Mouse (Mus musculus) heart, adult 2 months (tissue): ENCODE results near the gene Mrpl10. TPM values are rescaled to one million over a fixed set of nuclear protein-coding genes. Genes with fewer than 3 reads are reported as not detected.

ENCODE experiments used
- DNase-seq, 2 experiments: peaks; one replicate each; pipeline ENCODE4 v3.0.0; 2021
- H3K27ac ChIP-seq: fragments of 200-600 bp; 2 replicates; pipeline ENCODE4 v1.8.1; 2022
- H3K27me3 ChIP-seq: fragments of 200-500 bp; 2 replicates; pipeline ENCODE4 v1.6.1; 2012; ENCODE audit warnings: mild to moderate bottlenecking, low read length, inconsistent platforms, mixed read lengths; ENCODE audit not compliant: control insufficient read depth, insufficient read depth
- H3K36me3 ChIP-seq: fragments of 200-500 bp; 2 replicates; pipeline ENCODE4 v1.6.1; 2012; ENCODE audit warnings: low read length, inconsistent platforms; ENCODE audit not compliant: control insufficient read depth, insufficient read depth
- H3K4me1 ChIP-seq: fragments of 200-500 bp; 2 replicates; pipeline ENCODE4 v1.6.1; 2011; ENCODE audit warnings: low read length; ENCODE audit not compliant: control insufficient read depth, insufficient read depth
- H3K4me3 ChIP-seq: fragments of 200-600 bp; 2 replicates; pipeline ENCODE4 v1.8.1; 2022
- H3K79me2 ChIP-seq: fragments of 200-500 bp; replicated peaks from 2 replicates; pipeline ENCODE4 v1.6.1; 2012; ENCODE audit warnings: mild to moderate bottlenecking, inconsistent platforms, low read length, moderate library complexity, mixed read lengths; ENCODE audit not compliant: control insufficient read depth, insufficient read depth
- H3K9ac ChIP-seq: fragments of 200-500 bp; 2 replicates; pipeline ENCODE4 v1.6.1; 2012; ENCODE audit warnings: low read depth, mild to moderate bottlenecking, control low read depth, inconsistent platforms, low read length, mixed read lengths
- CTCF ChIP-seq: fragments of 200-600 bp; IDR thresholded peaks from 2 replicates; pipeline ENCODE4 v1.8.1; 2022; ENCODE audit warnings: antibody characterized with exemption, mild to moderate bottlenecking, moderate library complexity
- EP300 ChIP-seq: fragments of 200-500 bp; IDR thresholded peaks from 2 replicates; pipeline ENCODE4 v1.6.1; 2011; ENCODE audit warnings: low read depth, low read length, control low read depth; ENCODE audit not compliant: insufficient read depth
- POLR2A ChIP-seq: fragments of 200-500 bp; IDR thresholded peaks from 2 replicates; pipeline ENCODE4 v1.6.1; 2011; ENCODE audit warnings: mild to moderate bottlenecking, low read depth, low read length, control low read depth; ENCODE audit not compliant: insufficient read depth
- WGBS: fragments of 180-500 bp; shearing (Covaris S2); methylation state at CpG from one replicate; pipeline ENCODE4 v1.1.7; 2018; 5-methylcytosine and 5-hydroxymethylcytosine counted together
- intact Hi-C: fragments of 180-260 bp; cut with DNase I; formaldehyde crosslinking; loops from one replicate; pipeline ENCODE4 v1.15.1; 2025
- polyA plus RNA-seq: library from polyadenylated mRNA; depleted of rRNA; stranded (reverse); fragments of >200 nt; gene quantifications from 2 replicates; pipeline ENCODE4 v1.2.3, GENCODE M21; 2012
- total RNA-seq, 2 experiments: library from RNA; stranded (reverse); gene quantifications; 2 replicates each; pipeline ENCODE4 v1.2.3; 2021

Gene Mrpl10
- total and polyA plus RNA-seq, 3 experiments = 76.4 to 91.4 (median 87.2) TPM

DNA sequence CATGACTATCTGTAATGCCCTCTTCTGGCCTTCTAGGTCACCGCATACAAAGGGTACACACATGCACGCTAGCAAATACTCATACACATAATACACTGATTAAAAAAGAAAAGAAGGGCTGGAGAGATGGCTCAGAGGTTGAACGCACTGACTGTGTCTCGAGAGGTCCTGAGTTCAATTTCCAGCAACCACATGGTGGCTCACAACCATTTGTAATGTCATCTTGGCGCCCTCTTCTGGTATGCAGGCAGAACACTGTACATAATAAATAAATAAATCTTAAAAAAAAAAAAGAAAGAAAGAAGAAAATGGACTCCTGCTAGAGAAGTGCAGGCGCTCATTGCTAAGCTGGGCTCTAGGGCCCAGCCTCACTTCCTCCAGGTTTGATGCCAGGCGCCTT lies 4.5 kb downstream of the Mrpl10 start:
- no peaks in the 10 kb centered on the region for H3K27me3 ChIP-seq
- no peak for DNase-seq
- no peak overlapping the region for H3K9ac ChIP-seq
- peaks cover 3% of the 10 kb centered on the region for H3K4me1 ChIP-seq
- WGBS = 83% methylated on average over 7 of the region's 7 CpGs
- H3K27ac ChIP-seq = no peak overlapping the region
- no peaks in the 10 kb centered on the region for H3K36me3 ChIP-seq
- H3K79me2 ChIP-seq = no peaks in the 10 kb centered on the region
- no peak for TF ChIP-seq POLR2A
- no peak for TF ChIP-seq EP300
- peak; percentile 50 for TF ChIP-seq CTCF
- no peak overlapping the region for H3K4me3 ChIP-seq
- intact Hi-C loops = no loop called here

DNA sequence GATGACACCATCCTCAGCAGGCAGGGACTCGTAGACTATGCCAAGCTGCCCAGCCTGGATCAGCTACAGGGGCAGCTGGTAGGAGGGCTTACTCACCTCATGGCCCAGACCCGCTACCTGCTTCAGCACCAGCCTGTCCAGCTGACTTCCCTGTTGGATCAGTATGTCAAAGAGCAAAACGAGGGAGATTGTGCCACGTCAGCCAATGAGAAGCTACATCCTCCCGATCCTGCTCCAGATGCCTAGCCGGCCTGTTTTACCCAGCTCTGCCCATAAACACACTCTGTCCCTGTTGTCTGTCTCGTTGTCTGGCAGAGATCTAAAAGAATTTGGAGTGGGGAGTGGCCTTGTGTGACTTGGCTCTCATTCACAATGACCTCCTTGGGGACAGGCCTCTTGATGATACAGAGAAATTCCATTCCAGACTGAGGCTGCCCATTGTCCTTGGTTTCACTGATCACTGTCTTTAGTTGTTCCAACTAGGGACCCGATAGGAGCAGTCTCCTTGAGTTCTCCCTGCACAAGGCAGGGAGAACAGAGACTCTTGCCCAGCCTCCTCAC lies 6.8 kb downstream of the Mrpl10 start:
- no peak for DNase-seq

DNA sequence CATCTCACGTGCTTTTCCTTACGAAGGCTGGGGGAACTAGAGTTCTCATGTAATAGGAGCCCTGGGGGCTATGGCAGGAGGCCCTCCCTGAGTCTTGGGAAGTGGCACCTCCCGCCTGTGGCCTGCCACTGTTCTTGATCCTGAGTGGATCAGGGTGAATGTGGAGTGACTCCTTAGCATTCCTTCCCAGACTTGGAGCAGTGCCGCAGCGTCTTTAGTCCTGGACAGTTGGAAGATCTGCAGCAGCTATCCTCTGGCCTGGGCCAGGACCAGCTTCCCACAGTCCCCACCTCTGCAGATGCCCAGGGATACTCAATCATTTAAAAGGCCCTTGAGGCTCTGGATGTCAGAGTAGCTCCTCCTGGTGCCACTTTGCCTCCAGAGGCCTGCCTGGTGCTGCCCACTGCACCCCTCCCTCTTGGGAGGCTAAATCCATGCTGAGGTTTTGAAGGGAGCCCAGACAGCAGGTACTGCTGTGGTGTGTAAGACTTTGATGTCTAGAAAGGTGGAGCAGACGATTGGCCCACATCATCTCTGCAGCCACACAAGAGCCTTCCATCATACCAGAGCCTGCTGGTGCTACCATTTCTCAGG lies 8.2 kb downstream of the Mrpl10 start:
- Histone ChIP-seq H3K36me3 (no peaks in the 10 kb centered on the region), H3K27me3 (no peaks in the 10 kb centered on the region), H3K9ac (no peak overlapping the region), H3K27ac (no peak overlapping the region), H3K4me3 (no peak overlapping the region), H3K79me2 (no peaks in the 10 kb centered on the region), H3K4me1 (peaks cover 10% of the 10 kb centered on the region)
- DNase-seq = no peak
- TF ChIP-seq EP300 = no peak
- TF ChIP-seq CTCF = no peak
- TF ChIP-seq POLR2A = no peak
- intact Hi-C loops = no loop called here
- 82% methylated on average over 6 of the region's 6 CpGs for WGBS

More for the DNA sequence above, 6.8 kb downstream of the Mrpl10 start:
- TF ChIP-seq EP300 = no peak
- TF ChIP-seq POLR2A = no peak
- no peak for TF ChIP-seq CTCF
- H3K9ac ChIP-seq = no peak overlapping the region
- intact Hi-C loops = no loop called here
- H3K79me2 ChIP-seq = no peaks in the 10 kb centered on the region
- no peaks in the 10 kb centered on the region for H3K36me3 ChIP-seq
- no peaks in the 10 kb centered on the region for H3K27me3 ChIP-seq
- no peak overlapping the region for H3K4me3 ChIP-seq
- 61% methylated on average over 8 of the region's 8 CpGs for WGBS
- no peak overlapping the region for H3K27ac ChIP-seq
- peaks cover 10% of the 10 kb centered on the region for H3K4me1 ChIP-seq

DNA sequence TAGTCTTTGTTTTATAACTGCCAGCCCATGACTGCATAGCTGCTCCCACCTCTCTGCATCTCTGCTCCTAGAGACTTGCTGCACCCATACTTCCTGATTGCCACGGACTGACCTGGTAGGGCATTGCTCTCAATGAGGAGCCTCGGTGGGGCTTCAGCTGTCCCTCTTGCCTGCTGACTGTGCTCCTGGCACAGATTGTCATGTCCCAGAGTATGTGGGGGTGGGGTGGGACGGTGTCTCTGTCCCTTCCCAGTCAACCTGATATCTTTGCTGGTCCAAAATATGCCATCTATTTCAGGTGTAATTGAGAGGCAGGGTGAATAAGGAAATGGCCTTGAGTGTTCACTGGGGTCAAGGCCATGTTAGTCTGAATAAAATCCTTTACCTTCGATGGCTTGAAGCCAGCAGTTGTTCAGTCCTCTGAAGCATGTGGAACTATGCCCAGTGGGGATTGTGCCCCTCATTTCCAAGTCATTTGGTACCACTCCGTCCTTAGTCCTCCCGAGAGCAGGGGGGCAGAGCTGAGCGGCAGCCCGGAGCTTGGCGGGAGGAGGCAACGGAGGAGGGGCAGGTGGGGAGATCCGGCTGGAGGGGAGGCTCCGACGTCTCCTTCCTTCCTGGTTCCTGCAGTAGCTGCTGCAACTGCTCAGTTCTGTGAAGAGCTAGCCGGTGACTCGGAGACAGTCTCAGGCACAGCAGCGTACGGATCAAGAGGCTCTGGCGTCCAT lies 9.0 kb downstream of the Mrpl10 start, which contains the start of gene Osbpl7:
Gene Osbpl7, plus strand, starts transcription at position 413 of the 728 bp plus-strand sequence.
- H3K4me3 ChIP-seq = peak within 1 kb of the TSS; percentile 70
- H3K27ac ChIP-seq = peak within 1 kb of the TSS; percentile 68
- no peaks in the 10 kb centered on the region for H3K27me3 ChIP-seq
- H3K36me3 ChIP-seq = no peaks in the 10 kb centered on the region
- 3% methylated on average over 18 of the region's 18 CpGs for WGBS
- TF ChIP-seq EP300 (peak; percentile 55; the same call in 1 of the 2 replicates), POLR2A (peak; percentile 87), CTCF (peak; percentile 63)
- H3K4me1 ChIP-seq = peaks cover 10% of the 10 kb centered on the region
- intact Hi-C loops = no loop called here
- no peaks in the 10 kb centered on the region for H3K79me2 ChIP-seq
- peak; percentile 81 to 83 for DNase-seq
- peak within 1 kb of the TSS; percentile 73 for H3K9ac ChIP-seq

DNA sequence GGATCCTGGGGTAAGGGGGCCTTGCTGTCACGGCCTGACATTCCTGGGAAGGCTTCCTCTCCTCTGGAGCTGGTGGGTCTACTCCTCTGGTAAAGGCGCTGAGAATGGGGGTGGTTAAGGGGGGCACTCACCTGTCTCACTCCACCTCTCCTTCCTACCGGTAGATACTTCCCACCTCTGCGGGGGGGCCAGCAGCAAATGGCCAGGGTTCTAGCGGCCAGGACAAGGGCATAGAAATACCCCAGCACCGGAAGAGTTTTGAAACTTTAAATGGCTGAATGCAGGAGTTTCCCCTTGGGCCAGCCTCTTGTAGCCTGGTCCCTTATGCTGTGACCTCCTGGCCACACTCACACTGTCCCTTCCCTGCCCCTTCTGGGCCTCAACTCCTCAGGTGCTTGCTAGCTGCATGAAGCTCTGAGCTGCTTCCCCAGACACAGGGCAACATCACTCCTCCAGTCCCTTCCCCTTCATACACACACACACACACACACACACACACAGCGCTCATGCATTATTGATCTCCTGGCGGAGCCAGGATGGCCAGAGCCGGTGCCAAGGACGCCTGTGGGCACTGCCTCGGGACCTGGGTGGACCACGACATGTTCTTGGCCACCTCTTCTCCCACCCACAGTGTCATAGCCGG lies 9.7 kb downstream of the Mrpl10 start:
- Histone ChIP-seq H3K27ac (peak overlapping the region; percentile 68), H3K4me1 (peaks cover 10% of the 10 kb centered on the region), H3K36me3 (no peaks in the 10 kb centered on the region), H3K4me3 (peak overlapping the region; percentile 70), H3K27me3 (no peaks in the 10 kb centered on the region), H3K79me2 (no peaks in the 10 kb centered on the region), H3K9ac (peak overlapping the region; percentile 73)
- intact Hi-C loops = no loop called here
- 9% methylated on average over 13 of the region's 13 CpGs for WGBS
- no peak for DNase-seq
- no peak for TF ChIP-seq CTCF
- TF ChIP-seq EP300 = no peak
